Mouse (Mus musculus) midbrain, embryonic 12.5 days (tissue): Measurements from ENCODE around the gene Fam3c. TPM values are rescaled to one million over a fixed set of nuclear protein-coding genes. Genes with fewer than 3 reads are reported as not detected.

Experiments
- polyA plus RNA-seq: library from polyadenylated mRNA; unstranded; fragments of >200 nt; fragmentation: Nextera tagmentation; extraction: Ambion mirVana; gene quantifications from 2 replicates; pipeline ENCODE4 v1.2.1, GENCODE M21; 2016

The Fam3c gene
- polyA plus RNA-seq, 1 experiment from 2014 or later: 25.4 TPM

Other genes starting within 250 kb of the Fam3c start
- gene Wnt16, start 68.0 kb downstream of the Fam3c start, polyA plus RNA-seq: 0.13 and 0.41 TPM in 2 replicates